Mouse (Mus musculus) embryonic facial prominence, embryonic 15.5 days (tissue): ENCODE measurements around the gene Agps. TPM values are rescaled to one million over a fixed set of nuclear protein-coding genes. Genes with fewer than 3 reads are reported as not detected.
A peak's percentile ranks its signal among the peaks of the same experiment; 100 is the strongest.
"Not testable (repeated sequence)": the region's sequence is repeated elsewhere in the genome, so short reads cannot be mapped to it uniquely, and the experiment has no call there.

Source experiments
- ATAC-seq: fragments of 200-750 bp; cut with Nextera tagmentation; 2 replicates; pipeline ENCODE4 v1.8.0; 2017; ENCODE audit warnings: low read depth, moderate TSS enrichment; ENCODE audit not compliant: insufficient number of reproducible peaks, low FRiP score, low TSS enrichment
- H3K27ac ChIP-seq: fragments of 300-500 bp; sonication (generic); replicated peaks from 2 replicates; pipeline ENCODE4 v1.5.1; 2015; ENCODE audit warnings: mild to moderate bottlenecking, inconsistent platforms
- H3K27me3 ChIP-seq: fragments of 300-500 bp; sonication (generic); 2 replicates; pipeline ENCODE4 v1.6.1; 2015; ENCODE audit warnings: inconsistent platforms
- H3K36me3 ChIP-seq: fragments of 300-500 bp; sonication (generic); 2 replicates; pipeline ENCODE4 v1.6.1; 2015; ENCODE audit warnings: mild to moderate bottlenecking, inconsistent platforms
- H3K4me1 ChIP-seq: fragments of 300-500 bp; sonication (generic); 2 replicates; pipeline ENCODE4 v1.6.1; 2015; ENCODE audit warnings: inconsistent platforms
- H3K4me2 ChIP-seq: fragments of 300-500 bp; sonication (generic); replicated peaks from 2 replicates; pipeline ENCODE4 v1.6.1; 2015; ENCODE audit warnings: mild to moderate bottlenecking, inconsistent platforms
- H3K4me3 ChIP-seq: fragments of 300-500 bp; sonication (generic); replicated peaks from 2 replicates; pipeline ENCODE4 v1.5.1; 2015; ENCODE audit warnings: mild to moderate bottlenecking, inconsistent platforms
- H3K9ac ChIP-seq: fragments of 300-500 bp; sonication (generic); 2 replicates; pipeline ENCODE4 v1.6.1; 2015; ENCODE audit warnings: inconsistent platforms
- H3K9me3 ChIP-seq: fragments of 300-500 bp; sonication (generic); replicated peaks from 2 replicates; pipeline ENCODE4 v1.6.1; 2016; ENCODE audit warnings: inconsistent platforms
- WGBS: fragments of 180-500 bp; shearing (Covaris S2); methylation state at CpG from one replicate; pipeline ENCODE4 v1.1.7; 2015; 5-methylcytosine and 5-hydroxymethylcytosine counted together
- polyA plus RNA-seq: library from polyadenylated mRNA; unstranded; fragments of >200 nt; fragmentation: Nextera tagmentation; extraction: Ambion mirVana; gene quantifications from 2 replicates; pipeline ENCODE4 v1.2.1, GENCODE M21; 2015

Gene Agps
- polyA plus RNA-seq, 1 experiment from 2014 or later, result 24.5 TPM

- H3K27ac ChIP-seq, ATAC-seq, H3K4me3 ChIP-seq, H3K9ac ChIP-seq, H3K4me2 ChIP-seq, H3K9me3 ChIP-seq, H3K36me3 ChIP-seq, H3K4me1 ChIP-seq, H3K27me3 ChIP-seq: not testable (repeated sequence)
- WGBS, result 85% methylated on average over 2 of the region's 2 CpGs
Observed at GRCm38 (mm10) chr2:75936685-75937084, 104.7 kb downstream of the Agps start.

GRCm38 (mm10) chr2:75937520-75938116 is 105.6 kb downstream of the Agps start:
- not testable (repeated sequence) for H3K4me1 ChIP-seq, H3K9ac ChIP-seq, H3K27ac ChIP-seq, H3K36me3 ChIP-seq, ATAC-seq, H3K27me3 ChIP-seq, H3K9me3 ChIP-seq
- 65% methylated on average over 17 of the region's 17 CpGs for WGBS
- Histone ChIP-seq H3K4me3 (peak overlapping the region; percentile 51), H3K4me2 (peak overlapping the region; percentile 56)

- H3K9ac ChIP-seq, result peak within 1 kb of the TSS; percentile 2
- peaks cover 6% of the 10 kb centered on the region; the same call in 1 of the 2 replicates for H3K4me1 ChIP-seq
- H3K36me3 ChIP-seq, result no peaks in the 10 kb centered on the region
- H3K4me3 ChIP-seq, result peak within 1 kb of the TSS; percentile 51
- ATAC-seq, result no peak; the same call in none of the 2 replicates
- peak within 1 kb of the TSS; percentile 56 for H3K4me2 ChIP-seq
- H3K27me3 ChIP-seq, result no peaks in the 10 kb centered on the region
- peak within 1 kb of the TSS; percentile 86 for H3K27ac ChIP-seq
- WGBS, result 2% methylated on average over 42 of the region's 42 CpGs
- H3K9me3 ChIP-seq, result no peaks in the 10 kb centered on the region
Observed at GRCm38 (mm10) chr2:75938117-75939063, 106.4 kb downstream of the Agps start, which contains the start of gene Ttc30b. Ttc30b (minus strand) TSS chr2:75938585.

GRCm38 (mm10) chr2:75950685-75951084 is 118.7 kb downstream of the Agps start:
- Histone ChIP-seq H3K4me3 (no peak overlapping the region), H3K4me1 (no peaks in the 10 kb centered on the region), H3K27ac (no peak overlapping the region), H3K9me3 (no peaks in the 10 kb centered on the region), H3K4me2 (no peak overlapping the region), H3K9ac (no peak overlapping the region), H3K27me3 (no peaks in the 10 kb centered on the region), H3K36me3 (no peaks in the 10 kb centered on the region)
- ATAC-seq, result no peak
- 76% methylated on average over 8 of the region's 8 CpGs for WGBS

- no peak overlapping the region for H3K27ac ChIP-seq
- no peak overlapping the region for H3K4me2 ChIP-seq
- H3K27me3 ChIP-seq, result no peaks in the 10 kb centered on the region
- H3K4me3 ChIP-seq, result no peak overlapping the region
- no peaks in the 10 kb centered on the region for H3K9me3 ChIP-seq
- no peaks in the 10 kb centered on the region for H3K36me3 ChIP-seq
- 93% methylated on average over 5 of the region's 5 CpGs for WGBS
- H3K9ac ChIP-seq, result no peak overlapping the region
- no peaks in the 10 kb centered on the region for H3K4me1 ChIP-seq
- ATAC-seq, result no peak
Observed at GRCm38 (mm10) chr2:75953320-75953719, 121.3 kb downstream of the Agps start.

GRCm38 (mm10) chr2:75955709-75956108 is 123.7 kb downstream of the Agps start:
- H3K4me2 ChIP-seq, result no peak overlapping the region
- H3K4me1 ChIP-seq, result peaks cover 16% of the 10 kb centered on the region
- no peak for ATAC-seq
- no peak overlapping the region for H3K4me3 ChIP-seq
- H3K9ac ChIP-seq, result no peak overlapping the region
- H3K27ac ChIP-seq, result no peak overlapping the region
- H3K27me3 ChIP-seq, result no peaks in the 10 kb centered on the region
- WGBS, result 56% methylated on average over 14 of the region's 14 CpGs
- no peaks in the 10 kb centered on the region for H3K36me3 ChIP-seq
- H3K9me3 ChIP-seq, result no peaks in the 10 kb centered on the region

GRCm38 (mm10) chr2:75959183-75959849 is 127.3 kb downstream of the Agps start:
- Histone ChIP-seq H3K9me3 (no peaks in the 10 kb centered on the region), H3K27me3 (no peaks in the 10 kb centered on the region), H3K4me3 (peak overlapping the region; percentile 15; the same call in 1 of the 2 replicates), H3K27ac (peak overlapping the region; percentile 70), H3K4me2 (peak overlapping the region; percentile 34), H3K9ac (no peak overlapping the region), H3K36me3 (no peaks in the 10 kb centered on the region), H3K4me1 (peaks cover 29% of the 10 kb centered on the region)
- 23% methylated on average over 18 of the region's 18 CpGs for WGBS
- ATAC-seq, result no peak

GRCm38 (mm10) chr2:75959850-75960365 is 127.9 kb downstream of the Agps start:
- peak overlapping the region; percentile 3; the same call in 1 of the 2 replicates for H3K4me3 ChIP-seq
- H3K9me3 ChIP-seq, result no peaks in the 10 kb centered on the region
- H3K27ac ChIP-seq, result peak overlapping the region; percentile 70
- peak; percentile 59; the same call in 1 of the 2 replicates for ATAC-seq
- H3K4me2 ChIP-seq, result peak overlapping the region; percentile 34
- peaks cover 35% of the 10 kb centered on the region for H3K4me1 ChIP-seq
- 7% methylated on average over 15 of the region's 15 CpGs for WGBS
- no peaks in the 10 kb centered on the region for H3K36me3 ChIP-seq
- H3K27me3 ChIP-seq, result no peaks in the 10 kb centered on the region
- no peak overlapping the region for H3K9ac ChIP-seq

GRCm38 (mm10) chr2:75960366-75961330 is 128.7 kb downstream of the Agps start:
- 54% methylated on average over 15 of the region's 15 CpGs for WGBS
- Histone ChIP-seq H3K27ac (peak overlapping the region; percentile 70), H3K4me1 (peaks cover 36% of the 10 kb centered on the region), H3K9me3 (no peaks in the 10 kb centered on the region), H3K36me3 (no peaks in the 10 kb centered on the region), H3K9ac (no peak overlapping the region), H3K27me3 (no peaks in the 10 kb centered on the region), H3K4me3 (no peak overlapping the region), H3K4me2 (peak overlapping the region; percentile 34)
- ATAC-seq, result no peak

GRCm38 (mm10) chr2:75963211-75963840 is 131.3 kb downstream of the Agps start:
- Histone ChIP-seq H3K27me3 (no peaks in the 10 kb centered on the region), H3K4me3 (no peak overlapping the region), H3K36me3 (no peaks in the 10 kb centered on the region), H3K9me3 (no peaks in the 10 kb centered on the region), H3K9ac (no peak overlapping the region), H3K27ac (no peak overlapping the region), H3K4me1 (peaks cover 36% of the 10 kb centered on the region), H3K4me2 (no peak overlapping the region)
- no peak for ATAC-seq
- 66% methylated on average over 10 of the region's 10 CpGs for WGBS
